Mouse (Mus musculus) layer of hippocampus, postnatal 10 days (tissue): Measurements from ENCODE around the gene Mtus2. TPM values are rescaled to one million over a fixed set of nuclear protein-coding genes. Genes with fewer than 3 reads are reported as not detected.
"Not testable (repeated sequence)": the region's sequence is repeated elsewhere in the genome, so short reads cannot be mapped to it uniquely, and the experiment has no call there.

ENCODE experiments used
- DNase-seq, 2 experiments: peaks; one replicate each; pipeline ENCODE4 v3.0.0; 2021; ENCODE audit warnings: low spot score in 2 of 2
- total RNA-seq, 2 experiments: library from RNA; stranded (reverse); gene quantifications; 2 replicates each; pipeline ENCODE4 v1.2.3; 2021

Mtus2 gene
- total RNA-seq, 2 experiments from 2014 or later, result 35.3 to 40.3 TPM

- DNase-seq, result no peak
These were observed 314.9 kb downstream of the Mtus2 start for GRCm38 (mm10) chr5:148272065-148272464.

- no peak for DNase-seq
These were observed 315.7 kb downstream of the Mtus2 start for GRCm38 (mm10) chr5:148272771-148273170.

GRCm38 (mm10) chr5:148278233-148278632, 321.1 kb downstream of the Mtus2 start:
- no peak for DNase-seq

GRCm38 (mm10) chr5:148280321-148280720, 323.2 kb downstream of the Mtus2 start:
- DNase-seq, result no peak

GRCm38 (mm10) chr5:148282093-148282492, 325.0 kb downstream of the Mtus2 start:
- DNase-seq, result no peak

- no peak for DNase-seq
These were observed 325.5 kb downstream of the Mtus2 start for GRCm38 (mm10) chr5:148282631-148283030.

GRCm38 (mm10) chr5:148283177-148283576, 326.1 kb downstream of the Mtus2 start:
- DNase-seq, result no peak

GRCm38 (mm10) chr5:148283584-148283983, 326.5 kb downstream of the Mtus2 start:
- DNase-seq, result no peak

- no peak for DNase-seq
These were observed 330.4 kb downstream of the Mtus2 start for GRCm38 (mm10) chr5:148287529-148287928.

GRCm38 (mm10) chr5:148288804-148289203, 331.7 kb downstream of the Mtus2 start:
- no peak for DNase-seq

- DNase-seq, result no peak
These were observed 332.8 kb downstream of the Mtus2 start for GRCm38 (mm10) chr5:148289951-148290350.

- no peak for DNase-seq
These were observed 335.7 kb downstream of the Mtus2 start for GRCm38 (mm10) chr5:148292862-148293261.

GRCm38 (mm10) chr5:148293346-148293745, 336.2 kb downstream of the Mtus2 start:
- peak; percentile 52 to 55 for DNase-seq

GRCm38 (mm10) chr5:148302968-148303367, 345.8 kb downstream of the Mtus2 start:
- DNase-seq, result no peak

- DNase-seq, result no peak
These were observed 347.0 kb downstream of the Mtus2 start for GRCm38 (mm10) chr5:148304112-148304511.

- DNase-seq, result no peak
These were observed 353.7 kb downstream of the Mtus2 start for GRCm38 (mm10) chr5:148310790-148311189.

GRCm38 (mm10) chr5:148312443-148312842, 355.3 kb downstream of the Mtus2 start:
- DNase-seq, result no peak

- DNase-seq, result no peak
These were observed 357.8 kb downstream of the Mtus2 start for GRCm38 (mm10) chr5:148314931-148315330.

- DNase-seq, result peak; percentile 55 to 61
These were observed 368.3 kb downstream of the Mtus2 start for GRCm38 (mm10) chr5:148325317-148325885.

GRCm38 (mm10) chr5:148326295-148326694, 369.2 kb downstream of the Mtus2 start:
- DNase-seq, result not testable (repeated sequence)

- no peak for DNase-seq
These were observed 371.9 kb downstream of the Mtus2 start for GRCm38 (mm10) chr5:148328982-148329381.

- no peak for DNase-seq
These were observed 374.2 kb downstream of the Mtus2 start for GRCm38 (mm10) chr5:148331229-148331776.

GRCm38 (mm10) chr5:148331926-148332621, 375.0 kb downstream of the Mtus2 start:
- DNase-seq, result peak in 1 of 2 experiments; percentile 21
